Mouse (Mus musculus): Measurements from ENCODE around the gene Olfr159. TPM values are rescaled to one million over a fixed set of nuclear protein-coding genes. Genes with fewer than 3 reads are reported as not detected.

Gene Olfr159
- polyA plus RNA-seq, 1 experiment from 2014 or later, result not detected

Other genes starting within 250 kb of the Olfr159 start
- 153 and 155 TPM in 2 replicates for gene Tpm2, start 247.2 kb downstream of the Olfr159 start, polyA plus RNA-seq (2016; fragmentation: Nextera tagmentation; extraction: Ambion mirVana)
- 57.2 and 61.2 TPM in 2 replicates for gene Creb3, start 208.7 kb downstream of the Olfr159 start, polyA plus RNA-seq (2016; fragmentation: Nextera tagmentation; extraction: Ambion mirVana)
- 117 and 124 TPM in 2 replicates for gene Tln1, start 208.3 kb downstream of the Olfr159 start, polyA plus RNA-seq (2016; fragmentation: Nextera tagmentation; extraction: Ambion mirVana)
- 20.4 and 26.4 TPM in 2 replicates for gene Rgp1, start 192.3 kb downstream of the Olfr159 start, polyA plus RNA-seq (2016; fragmentation: Nextera tagmentation; extraction: Ambion mirVana)
- 25.5 and 25.8 TPM in 2 replicates for gene Gba2, start 192.1 kb downstream of the Olfr159 start, polyA plus RNA-seq (2016; fragmentation: Nextera tagmentation; extraction: Ambion mirVana)
- 0.50 and 1.3 TPM in 2 replicates for gene Msmp, start 186.5 kb downstream of the Olfr159 start, polyA plus RNA-seq (2016; fragmentation: Nextera tagmentation; extraction: Ambion mirVana)
- 11.0 and 11.2 TPM in 2 replicates for gene Npr2, start 139.1 kb downstream of the Olfr159 start, polyA plus RNA-seq (2016; fragmentation: Nextera tagmentation; extraction: Ambion mirVana)
- gene Spag8, start 117.4 kb downstream of the Olfr159 start, polyA plus RNA-seq (2016; fragmentation: Nextera tagmentation; extraction: Ambion mirVana), result 0.40 and 0.51 TPM in 2 replicates
- gene Hint2, start 114.5 kb downstream of the Olfr159 start, polyA plus RNA-seq (2016; fragmentation: Nextera tagmentation; extraction: Ambion mirVana), result 130 and 139 TPM in 2 replicates
- gene Tmem8b, start 102.0 kb downstream of the Olfr159 start, polyA plus RNA-seq (2016; fragmentation: Nextera tagmentation; extraction: Ambion mirVana), result 5.1 and 5.6 TPM in 2 replicates
- gene Fam221b, start 101.9 kb downstream of the Olfr159 start, polyA plus RNA-seq (2016; fragmentation: Nextera tagmentation; extraction: Ambion mirVana), result 3.8 and 3.9 TPM in 2 replicates
- gene Olfr70, start 70.2 kb downstream of the Olfr159 start, polyA plus RNA-seq (2016; fragmentation: Nextera tagmentation; extraction: Ambion mirVana), result not detected in 2 replicates
- gene Olfr71, start 60.8 kb downstream of the Olfr159 start, polyA plus RNA-seq (2016; fragmentation: Nextera tagmentation; extraction: Ambion mirVana), result not detected in 2 replicates
- gene Hrct1, start 43.8 kb downstream of the Olfr159 start, polyA plus RNA-seq (2016; fragmentation: Nextera tagmentation; extraction: Ambion mirVana), result 0.96 and 1.0 TPM in 2 replicates
- gene Spaar, start 41.0 kb downstream of the Olfr159 start, polyA plus RNA-seq (2016; fragmentation: Nextera tagmentation; extraction: Ambion mirVana), result 0.15 and 0.35 TPM in 2 replicates
- gene Olfr156, start 52.9 kb upstream of the Olfr159 start, polyA plus RNA-seq (2016; fragmentation: Nextera tagmentation; extraction: Ambion mirVana), result not detected in 2 replicates
- gene Olfr157, start 69.2 kb upstream of the Olfr159 start, polyA plus RNA-seq (2016; fragmentation: Nextera tagmentation; extraction: Ambion mirVana), result not detected in 2 replicates
- not detected in 2 replicates for gene Olfr155, start 80.6 kb upstream of the Olfr159 start, polyA plus RNA-seq (2016; fragmentation: Nextera tagmentation; extraction: Ambion mirVana)
- gene Reck, start 104.5 kb upstream of the Olfr159 start, polyA plus RNA-seq (2016; fragmentation: Nextera tagmentation; extraction: Ambion mirVana), result 12.8 and 14.6 TPM in 2 replicates
- 95.7 and 97.5 TPM in 2 replicates for gene Glipr2, start 186.4 kb upstream of the Olfr159 start, polyA plus RNA-seq (2016; fragmentation: Nextera tagmentation; extraction: Ambion mirVana)
- gene Ccin, start 212.5 kb upstream of the Olfr159 start, polyA plus RNA-seq (2016; fragmentation: Nextera tagmentation; extraction: Ambion mirVana), result 0.09 TPM in 1 of 2 replicates, not detected in the other
- gene Clta, start 233.4 kb upstream of the Olfr159 start, polyA plus RNA-seq (2016; fragmentation: Nextera tagmentation; extraction: Ambion mirVana), result 153 and 163 TPM in 2 replicates